Mouse (Mus musculus): ENCODE data around the gene Nipbl.

- TF ChIP-seq POLR2A (IDR thresholded peaks at IDR 0.05; ENCODE audit: borderline replicate concordance, control insufficient read depth, low read depth, low read length) (no peak), CTCF (IDR thresholded peaks at IDR 0.05; ENCODE audit: control insufficient read depth, insufficient read depth, low read length) (no peak)
These were observed 2.1 kb downstream of the Nipbl start for GRCm38 (mm10) chr15:8442156-8442555.

All from bone marrow, adult 2 months (tissue).